ENCODE assay signal across 20 mouse cellular contexts in genomic region chr11:107936929-107937328, GRCm38 (mm10). TPM values are rescaled to one million over a fixed set of nuclear protein-coding genes. Genes with fewer than 3 reads are reported as not detected.
DNase-seq lines count a peak whose midpoint lies in the region; ATAC-seq and TF ChIP-seq lines count a peak whose summit lies in the region.
"Had no signal": no experiment of that assay in that cellular context is flagged by ENCODE, and none has a peak within 500 bp of the region (broad histone marks: within the 10 kb centered on the region; RNA-seq: fewer than 3 reads in every experiment).

No protein-coding gene starts in this region.

- 87% methylated on average over 2 of the region's 2 CpGs for WGBS in midbrain, embryonic 11.5 days

- H3K9ac ChIP-seq in MEL (ENCODE audit: control insufficient read depth, low read depth, low read length, poor library complexity, severe bottlenecking) = no peak overlapping the region
- no peak overlapping the region for H3K9ac ChIP-seq in midbrain, embryonic 11.5 days (ENCODE audit: low read length)

- no peaks in the 10 kb centered on the region for H3K27me3 ChIP-seq in MEL (ENCODE audit: control insufficient read depth in 1 of 2, insufficient read depth in 2 of 2, low read length in 2 of 2)
- no peaks in the 10 kb centered on the region for H3K27me3 ChIP-seq in midbrain, embryonic 11.5 days (ENCODE audit: control insufficient read depth, insufficient read depth, low read length)
- H3K27me3 ChIP-seq: CH12.LX, Patski had no signal

- peaks cover 7 to 18% of the 10 kb centered on the region in 2 experiments for H3K36me3 ChIP-seq in MEL (ENCODE audit: control insufficient read depth in 1 of 2, insufficient read depth in 2 of 2, low read length in 2 of 2)
- no peaks in the 10 kb centered on the region for H3K36me3 ChIP-seq in midbrain, embryonic 11.5 days (ENCODE audit: control insufficient read depth, insufficient read depth, low read length)
- H3K36me3 ChIP-seq: G1E had no signal

- no peak overlapping the region for H3K4me2 ChIP-seq in midbrain, embryonic 11.5 days

- TF ChIP-seq RAD21 in MEL (IDR thresholded peaks at IDR 0.05; ENCODE audit: low read depth, low read length) = no peak

- peak overlapping the region; percentile 81 for H3K27ac ChIP-seq in MEL (ENCODE audit: control insufficient read depth, low read depth, low read length)
- H3K27ac ChIP-seq in midbrain, embryonic 11.5 days (ENCODE audit: low read depth, low read length) = no peak overlapping the region

- H3K4me1 ChIP-seq in MEL (ENCODE audit: control insufficient read depth in 1 of 2, insufficient read depth in 2 of 2, low read length in 2 of 2) = peaks cover 15 to 18% of the 10 kb centered on the region in 2 experiments
- no peaks in the 10 kb centered on the region for H3K4me1 ChIP-seq in midbrain, embryonic 11.5 days (ENCODE audit: control insufficient read depth, insufficient read depth, low read length)

- no peak overlapping the region for H3K4me3 ChIP-seq in MEL (ENCODE audit: control insufficient read depth in 1 of 2, insufficient read depth in 1 of 2, low read depth in 2 of 2, low read length in 2 of 2)
- no peak overlapping the region for H3K4me3 ChIP-seq in midbrain, embryonic 11.5 days (ENCODE audit: low read depth, low read length)

- TF ChIP-seq CTCF in MEL (IDR thresholded peaks at IDR 0.05 in 2 of 3, conservative IDR thresholded peaks at IDR 0.05 in 1 of 3; ENCODE audit: control insufficient read depth in 1 of 3, insufficient read depth in 1 of 3, low read depth in 2 of 3, low read length in 3 of 3, poor library complexity in 1 of 3, severe bottlenecking in 1 of 3) = no peak

- H3K79me2 ChIP-seq in MEL (ENCODE audit: control insufficient read depth, insufficient read depth, low read length, poor library complexity) = no peaks in the 10 kb centered on the region

- DNase-seq in MEL (ENCODE audit: low read depth, low spot score) = peak; percentile 85
- DNase-seq in midbrain, embryonic 11.5 days (ENCODE audit: low spot score, missing footprints) = no peak
- DNase-seq: adrenal gland, adult 2 months; adrenal gland, adult 8-10 months; adrenal gland, postnatal 10 days; adrenal gland, postnatal 14 days; adrenal gland, postnatal 25 days; adrenal gland, postnatal 36 days; B cell, adult 2 months; cerebellum, adult 11 months; cerebellum, adult 11-12 months; cerebellum, adult 18-20 months; cerebellum, adult 2 months; cerebellum, adult 8-10 months had no signal

- TF ChIP-seq POLR2A in MEL (IDR thresholded peaks at IDR 0.05; ENCODE audit: control insufficient read depth in 1 of 2, insufficient read depth in 1 of 2, low read depth in 1 of 2, low read length in 2 of 2, poor library complexity in 1 of 2) = no peak

- ATAC-seq in midbrain, embryonic 11.5 days (ENCODE audit: low FRiP score) = no peak
- ATAC-seq: activated CD4-positive, CD25-positive, alpha-beta regulatory T cell, adult 4 months; CD4-positive, CD25-positive, alpha-beta regulatory T cell, adult 4 months; Patski had no signal

- TF ChIP-seq EP300 in MEL (IDR thresholded peaks at IDR 0.05; ENCODE audit: low read depth in 1 of 2, low read length in 2 of 2) = peak; percentile 93 to 94

- no peaks in the 10 kb centered on the region for H3K9me3 ChIP-seq in MEL (replicated peaks; ENCODE audit: insufficient read depth, low read length)
- H3K9me3 ChIP-seq in midbrain, embryonic 11.5 days (ENCODE audit: control insufficient read depth, low read length) = peaks cover 2% of the 10 kb centered on the region; the same call in 1 of the 2 replicates

TF ChIP-seq in MEL, 35 proteins besides CTCF, POLR2A, EP300 and RAD21:
- no peak for TF ChIP-seq NRF1 (IDR thresholded peaks at IDR 0.05; ENCODE audit: insufficient read depth, low read depth, low read length, poor library complexity, severe bottlenecking)
- no peak for TF ChIP-seq POLR2AphosphoS5 (IDR thresholded peaks at IDR 0.05; ENCODE audit: borderline replicate concordance, low read depth, low read length)
- no peak for TF ChIP-seq NELFE (IDR thresholded peaks at IDR 0.05; ENCODE audit: low read depth, low read length)
- TF ChIP-seq ZNF384 (IDR thresholded peaks at IDR 0.05; ENCODE audit: low read depth, low read length) = no peak
- peak; percentile 90 for TF ChIP-seq TCF12 (IDR thresholded peaks at IDR 0.05; ENCODE audit: low read depth, low read length)
- no peak for TF ChIP-seq GABPA (IDR thresholded peaks at IDR 0.05; ENCODE audit: low read depth, low read length)
- no peak for TF ChIP-seq JUND (IDR thresholded peaks at IDR 0.05; ENCODE audit: low read depth, low read length)
- TF ChIP-seq MEF2A (IDR thresholded peaks at IDR 0.05; ENCODE audit: extremely low read depth, insufficient replicate concordance, low read depth, low read length, poor library complexity, severe bottlenecking) = no peak
- no peak for TF ChIP-seq ELF1 (IDR thresholded peaks at IDR 0.05; ENCODE audit: low read depth, low read length)
- TF ChIP-seq RCOR1 (IDR thresholded peaks at IDR 0.05; ENCODE audit: low read depth, low read length) = peak; percentile 91
- TF ChIP-seq MYC (IDR thresholded peaks at IDR 0.05; ENCODE audit: low read depth, low read length) = peak; percentile 26; the same call in 1 of the 2 replicates
- peak; percentile 9; the same call in 1 of the 2 replicates for TF ChIP-seq KAT2A (conservative IDR thresholded peaks at IDR 0.05; ENCODE audit: low read depth, low read length)
- TF ChIP-seq TBP (IDR thresholded peaks at IDR 0.05; ENCODE audit: low read depth, low read length) = no peak
- TF ChIP-seq MAFK (IDR thresholded peaks at IDR 0.05; ENCODE audit: borderline replicate concordance, low read depth, low read length) = peak; percentile 29; the same call in 1 of the 2 replicates
- no peak for TF ChIP-seq CHD1 (IDR thresholded peaks at IDR 0.05; ENCODE audit: low read depth, low read length)
- TF ChIP-seq TAL1 (IDR thresholded peaks at IDR 0.05; ENCODE audit: low read length) = no peak
- TF ChIP-seq E2F4 (IDR thresholded peaks at IDR 0.05; ENCODE audit: borderline replicate concordance, low read depth, low read length) = no peak
- TF ChIP-seq GATA1 (IDR thresholded peaks at IDR 0.05; ENCODE audit: low read depth, low read length) = peak; percentile 94
- TF ChIP-seq POLR2AphosphoS2 (IDR thresholded peaks at IDR 0.05; ENCODE audit: low read length) = peak; percentile 36; the same call in 1 of the 2 replicates
- no peak for TF ChIP-seq USF2 (IDR thresholded peaks at IDR 0.05; ENCODE audit: borderline replicate concordance in 1 of 2, insufficient read depth in 1 of 2, low read depth in 1 of 2, low read length in 2 of 2)
- TF ChIP-seq USF1 (IDR thresholded peaks at IDR 0.05; ENCODE audit: low read depth, low read length) = no peak
- TF ChIP-seq SIN3A (IDR thresholded peaks at IDR 0.05; ENCODE audit: low read length) = peak; percentile 67
- TF ChIP-seq BHLHE40 (IDR thresholded peaks at IDR 0.05; ENCODE audit: borderline replicate concordance, low read depth, low read length) = 0 out of 2 replicates have a peak, but pooled peaks have one; percentile 61
- no peak for TF ChIP-seq ZC3H11A (IDR thresholded peaks at IDR 0.05; ENCODE audit: low read depth, low read length)
- TF ChIP-seq SMC3 (IDR thresholded peaks at IDR 0.05; ENCODE audit: low read depth, low read length) = no peak
- no peak for TF ChIP-seq ZMIZ1 (IDR thresholded peaks at IDR 0.05; ENCODE audit: low read depth, low read length)
- TF ChIP-seq CHD2 (IDR thresholded peaks at IDR 0.05; ENCODE audit: low read length) = no peak; the same call in 1 of the 2 replicates
- TF ChIP-seq MYB (IDR thresholded peaks at IDR 0.05; ENCODE audit: low read depth, low read length) = peak; percentile 80
- TF ChIP-seq ZKSCAN1 (IDR thresholded peaks at IDR 0.05; ENCODE audit: low read depth, low read length) = no peak
- peak; percentile 27; the same call in 1 of the 2 replicates for TF ChIP-seq MXI1 (IDR thresholded peaks at IDR 0.05; ENCODE audit: low read depth, low read length)
- peak; percentile 58 for TF ChIP-seq MAZ (IDR thresholded peaks at IDR 0.05; ENCODE audit: low read depth, low read length)
- TF ChIP-seq MAX (IDR thresholded peaks at IDR 0.05; ENCODE audit: low read length) = 0 out of 2 replicates have a peak, but pooled peaks have one; percentile 37
- TF ChIP-seq ETS1 (IDR thresholded peaks at IDR 0.05; ENCODE audit: low read depth, low read length) = peak; percentile 84
- no peak; the same call in 1 of the 2 replicates for TF ChIP-seq UBTF (IDR thresholded peaks at IDR 0.05; ENCODE audit: borderline replicate concordance, insufficient read depth, low read depth, low read length)
- no peak for TF ChIP-seq HCFC1 (IDR thresholded peaks at IDR 0.05; ENCODE audit: low read depth, low read length)

RNA-seq across cellular contexts. Expression of gene Cacng5, which starts 22.1 kb away (rescaled TPM):
- total RNA-seq in MEL (2012; rRNA removed) = not detected in 2 replicates
- not detected for polyA plus RNA-seq in MEL (2012; ENCODE audit: insufficient read depth in 1 of 2, insufficient read length in 2 of 2, low read depth in 1 of 2, low replicate concordance in 2 of 2, missing spikeins in 1 of 2)
- 1.0 and 1.3 TPM in 2 replicates for polyA plus RNA-seq in midbrain, embryonic 11.5 days (2014; fragmentation: Nextera tagmentation; extraction: Ambion mirVana)
- total RNA-seq: CH12.LX, G1E had no signal
- polyA plus RNA-seq: activated CD4-positive, CD25-positive, alpha-beta regulatory T cell, adult 4 months; C2C12; CD4-positive, CD25-positive, alpha-beta regulatory T cell, adult 4 months; G1E; Patski had no signal
